Mouse (Mus musculus): ENCODE measurements at regions not wholly inside any gene's neighbourhood (a gene's known extent, or its start where the extent isn't known, plus 50 kb on each side); places are given as distances from the start of the nearest gene placed in this dataset.

- H3K36me3 ChIP-seq (replicated peaks) = no peaks in the 10 kb centered on the region
- no peak overlapping the region for H3K4me2 ChIP-seq
- H3K27me3 ChIP-seq = no peaks in the 10 kb centered on the region
- no peaks in the 10 kb centered on the region for H3K9me3 ChIP-seq (replicated peaks)
- WGBS (ENCODE audit: insufficient replicate concordance) = 65% methylated on average over 4 of the region's 4 CpGs
- no peak overlapping the region for H3K27ac ChIP-seq (replicated peaks)
- no peaks in the 10 kb centered on the region for H3K4me1 ChIP-seq (replicated peaks)
- ATAC-seq (ENCODE audit: insufficient read depth) = no peak
- no peak overlapping the region for H3K4me3 ChIP-seq (replicated peaks)
- H3K9ac ChIP-seq = no peak overlapping the region
These were observed 268.1 kb upstream of the Dcn start for GRCm38 (mm10) chr10:97211238-97211695.

GRCm38 (mm10) chr10:97211785-97212398 lies 267.5 kb upstream of the Dcn start:
- H3K9me3 ChIP-seq (replicated peaks) = no peaks in the 10 kb centered on the region
- no peak overlapping the region for H3K9ac ChIP-seq
- no peaks in the 10 kb centered on the region for H3K36me3 ChIP-seq (replicated peaks)
- H3K4me1 ChIP-seq (replicated peaks) = no peaks in the 10 kb centered on the region
- H3K27ac ChIP-seq (replicated peaks) = no peak overlapping the region
- ATAC-seq (ENCODE audit: insufficient read depth) = no peak
- no peak overlapping the region for H3K4me3 ChIP-seq (replicated peaks)
- no peaks in the 10 kb centered on the region for H3K27me3 ChIP-seq
- WGBS (ENCODE audit: insufficient replicate concordance) = 67% methylated on average over 7 of the region's 7 CpGs
- no peak overlapping the region for H3K4me2 ChIP-seq

- no peaks in the 10 kb centered on the region for H3K36me3 ChIP-seq (replicated peaks)
- H3K4me3 ChIP-seq (replicated peaks) = no peak overlapping the region
- no peaks in the 10 kb centered on the region for H3K9me3 ChIP-seq (replicated peaks)
- H3K4me1 ChIP-seq (replicated peaks) = no peaks in the 10 kb centered on the region
- no peak overlapping the region for H3K4me2 ChIP-seq
- H3K27ac ChIP-seq (replicated peaks) = no peak overlapping the region
- ATAC-seq (ENCODE audit: insufficient read depth) = no peak
- H3K27me3 ChIP-seq = no peaks in the 10 kb centered on the region
- H3K9ac ChIP-seq = no peak overlapping the region
- 51% methylated on average over 3 of the region's 3 CpGs for WGBS (ENCODE audit: insufficient replicate concordance)
These were observed 259.9 kb upstream of the Dcn start for GRCm38 (mm10) chr10:97219474-97219873.

- no peaks in the 10 kb centered on the region for H3K27me3 ChIP-seq
- H3K9ac ChIP-seq = no peak overlapping the region
- no peak overlapping the region for H3K4me3 ChIP-seq (replicated peaks)
- ATAC-seq (ENCODE audit: insufficient read depth) = no peak
- H3K27ac ChIP-seq (replicated peaks) = no peak overlapping the region
- no peaks in the 10 kb centered on the region for H3K9me3 ChIP-seq (replicated peaks)
- H3K4me1 ChIP-seq (replicated peaks) = no peaks in the 10 kb centered on the region
- no peaks in the 10 kb centered on the region for H3K36me3 ChIP-seq (replicated peaks)
- H3K4me2 ChIP-seq = no peak overlapping the region
- 71% methylated on average over 3 of the region's 3 CpGs for WGBS (ENCODE audit: insufficient replicate concordance)
These were observed 259.0 kb upstream of the Dcn start for GRCm38 (mm10) chr10:97220431-97220830.

GRCm38 (mm10) chr10:97235631-97236030 lies 243.8 kb upstream of the Dcn start:
- no peaks in the 10 kb centered on the region for H3K4me1 ChIP-seq (replicated peaks)
- no peaks in the 10 kb centered on the region for H3K27me3 ChIP-seq
- no peak overlapping the region for H3K9ac ChIP-seq
- WGBS (ENCODE audit: insufficient replicate concordance) = 75% methylated on average over 4 of the region's 4 CpGs
- ATAC-seq (ENCODE audit: insufficient read depth) = no peak
- H3K27ac ChIP-seq (replicated peaks) = no peak overlapping the region
- H3K9me3 ChIP-seq (replicated peaks) = no peaks in the 10 kb centered on the region
- H3K4me3 ChIP-seq (replicated peaks) = no peak overlapping the region
- no peak overlapping the region for H3K4me2 ChIP-seq
- H3K36me3 ChIP-seq (replicated peaks) = no peaks in the 10 kb centered on the region

GRCm38 (mm10) chr10:97241476-97241875 lies 237.9 kb upstream of the Dcn start:
- ATAC-seq (ENCODE audit: insufficient read depth) = no peak
- H3K9ac ChIP-seq = no peak overlapping the region
- WGBS (ENCODE audit: insufficient replicate concordance) = 29% methylated on average over 2 of the region's 2 CpGs

GRCm38 (mm10) chr10:97245674-97246073 lies 233.7 kb upstream of the Dcn start:
- Histone ChIP-seq H3K4me1 (replicated peaks) (no peaks in the 10 kb centered on the region), H3K9ac (no peak overlapping the region), H3K36me3 (replicated peaks) (no peaks in the 10 kb centered on the region), H3K4me2 (no peak overlapping the region), H3K27me3 (no peaks in the 10 kb centered on the region), H3K4me3 (replicated peaks) (no peak overlapping the region), H3K9me3 (replicated peaks) (no peaks in the 10 kb centered on the region), H3K27ac (replicated peaks) (no peak overlapping the region)
- 55% methylated on average over 3 of the region's 3 CpGs for WGBS (ENCODE audit: insufficient replicate concordance)
- no peak for ATAC-seq (ENCODE audit: insufficient read depth)

More at GRCm38 (mm10) chr10:97241476-97241875, 237.9 kb upstream of the Dcn start:
- Histone ChIP-seq H3K4me2 (no peak overlapping the region), H3K4me1 (replicated peaks) (no peaks in the 10 kb centered on the region), H3K27me3 (no peaks in the 10 kb centered on the region), H3K36me3 (replicated peaks) (no peaks in the 10 kb centered on the region), H3K4me3 (replicated peaks) (no peak overlapping the region), H3K27ac (replicated peaks) (no peak overlapping the region), H3K9me3 (replicated peaks) (no peaks in the 10 kb centered on the region)

GRCm38 (mm10) chr10:97248522-97248921 lies 230.9 kb upstream of the Dcn start:
- WGBS (ENCODE audit: insufficient replicate concordance) = 57% methylated on average over 4 of the region's 4 CpGs
- ATAC-seq (ENCODE audit: insufficient read depth) = no peak
- no peak overlapping the region for H3K9ac ChIP-seq
- H3K36me3 ChIP-seq (replicated peaks) = no peaks in the 10 kb centered on the region
- no peaks in the 10 kb centered on the region for H3K27me3 ChIP-seq
- H3K9me3 ChIP-seq (replicated peaks) = no peaks in the 10 kb centered on the region
- H3K4me2 ChIP-seq = no peak overlapping the region
- H3K4me3 ChIP-seq (replicated peaks) = no peak overlapping the region
- H3K4me1 ChIP-seq (replicated peaks) = no peaks in the 10 kb centered on the region
- H3K27ac ChIP-seq (replicated peaks) = no peak overlapping the region

GRCm38 (mm10) chr10:97249760-97250159 lies 229.6 kb upstream of the Dcn start:
- H3K4me1 ChIP-seq (replicated peaks) = no peaks in the 10 kb centered on the region
- no peak overlapping the region for H3K9ac ChIP-seq
- no peak overlapping the region for H3K4me3 ChIP-seq (replicated peaks)
- 57% methylated on average over 1 of the region's 1 CpGs for WGBS (ENCODE audit: insufficient replicate concordance)
- H3K36me3 ChIP-seq (replicated peaks) = no peaks in the 10 kb centered on the region
- ATAC-seq (ENCODE audit: insufficient read depth) = no peak
- H3K27ac ChIP-seq (replicated peaks) = no peak overlapping the region
- H3K9me3 ChIP-seq (replicated peaks) = no peaks in the 10 kb centered on the region
- no peaks in the 10 kb centered on the region for H3K27me3 ChIP-seq
- H3K4me2 ChIP-seq = no peak overlapping the region

- ATAC-seq (ENCODE audit: insufficient read depth) = no peak
- 83% methylated on average over 2 of the region's 2 CpGs for WGBS (ENCODE audit: insufficient replicate concordance)
- H3K27ac ChIP-seq (replicated peaks) = no peak overlapping the region
These were observed 229.2 kb upstream of the Dcn start for GRCm38 (mm10) chr10:97250167-97250566.

GRCm38 (mm10) chr10:97265959-97266517 lies 213.4 kb upstream of the Dcn start:
- no peak overlapping the region for H3K4me2 ChIP-seq
- H3K4me3 ChIP-seq (replicated peaks) = no peak overlapping the region
- ATAC-seq (ENCODE audit: insufficient read depth) = no peak
- no peaks in the 10 kb centered on the region for H3K4me1 ChIP-seq (replicated peaks)
- 68% methylated on average over 6 of the region's 6 CpGs for WGBS (ENCODE audit: insufficient replicate concordance)
- no peaks in the 10 kb centered on the region for H3K27me3 ChIP-seq
- H3K36me3 ChIP-seq (replicated peaks) = no peaks in the 10 kb centered on the region
- H3K27ac ChIP-seq (replicated peaks) = no peak overlapping the region
- H3K9me3 ChIP-seq (replicated peaks) = no peaks in the 10 kb centered on the region
- H3K9ac ChIP-seq = no peak overlapping the region

More at GRCm38 (mm10) chr10:97250167-97250566, 229.2 kb upstream of the Dcn start:
- Histone ChIP-seq H3K9ac (no peak overlapping the region), H3K36me3 (replicated peaks) (no peaks in the 10 kb centered on the region), H3K9me3 (replicated peaks) (no peaks in the 10 kb centered on the region), H3K4me3 (replicated peaks) (no peak overlapping the region), H3K4me1 (replicated peaks) (no peaks in the 10 kb centered on the region), H3K27me3 (no peaks in the 10 kb centered on the region), H3K4me2 (no peak overlapping the region)

- Histone ChIP-seq H3K4me2 (no peak overlapping the region), H3K27me3 (no peaks in the 10 kb centered on the region), H3K36me3 (replicated peaks) (no peaks in the 10 kb centered on the region), H3K4me3 (replicated peaks) (no peak overlapping the region), H3K9ac (no peak overlapping the region), H3K9me3 (replicated peaks) (no peaks in the 10 kb centered on the region), H3K27ac (replicated peaks) (no peak overlapping the region), H3K4me1 (replicated peaks) (no peaks in the 10 kb centered on the region)
- ATAC-seq (ENCODE audit: insufficient read depth) = no peak
- 46% methylated on average over 2 of the region's 2 CpGs for WGBS (ENCODE audit: insufficient replicate concordance)
These were observed 197.0 kb upstream of the Dcn start for GRCm38 (mm10) chr10:97282416-97282815.
